Mouse (Mus musculus) forebrain, postnatal 0 days (tissue): ENCODE measurements around the gene Tfdp2. TPM values are rescaled to one million over a fixed set of nuclear protein-coding genes. Genes with fewer than 3 reads are reported as not detected.

Source experiments
- ATAC-seq: fragments of 200-750 bp; cut with Nextera tagmentation; 2 replicates; pipeline ENCODE4 v1.8.0; 2017; ENCODE audit warnings: mild to moderate bottlenecking, moderate library complexity
- DNase-seq: peaks from one replicate; pipeline ENCODE4 v3.0.0-alpha.2; 2015
- H3K27ac ChIP-seq: fragments of 300-500 bp; sonication (generic); 2 replicates; pipeline ENCODE4 v1.5.1; 2014; ENCODE audit warnings: low read depth, mild to moderate bottlenecking, antibody characterized with exemption, low read length, moderate library complexity, mixed read lengths
- H3K27me3 ChIP-seq: fragments of 300-500 bp; sonication (generic); 2 replicates; pipeline ENCODE4 v1.6.1; 2014; ENCODE audit warnings: mild to moderate bottlenecking, low read length, mixed read lengths; ENCODE audit not compliant: insufficient read depth
- H3K36me3 ChIP-seq: fragments of 300-500 bp; sonication (generic); 2 replicates; pipeline ENCODE4 v1.6.1; 2014; ENCODE audit warnings: mild to moderate bottlenecking, moderate library complexity; ENCODE audit not compliant: insufficient read depth
- H3K4me1 ChIP-seq: fragments of 300-500 bp; sonication (generic); 2 replicates; pipeline ENCODE4 v1.6.1; 2014; ENCODE audit warnings: antibody characterized with exemption; ENCODE audit not compliant: insufficient read depth
- H3K4me2 ChIP-seq: fragments of 300-500 bp; sonication (generic); 2 replicates; pipeline ENCODE4 v1.6.1; 2014; ENCODE audit warnings: low read depth, mild to moderate bottlenecking, moderate library complexity
- H3K4me3 ChIP-seq: fragments of 300-500 bp; sonication (generic); 2 replicates; pipeline ENCODE4 v1.5.1; 2014; ENCODE audit warnings: low read depth, low read length, mixed read lengths
- H3K9ac ChIP-seq: fragments of 300-500 bp; sonication (generic); 2 replicates; pipeline ENCODE4 v1.6.1; 2014; ENCODE audit warnings: mild to moderate bottlenecking
- H3K9me3 ChIP-seq: fragments of 300-500 bp; sonication (generic); 2 replicates; pipeline ENCODE4 v1.6.1; 2016; ENCODE audit warnings: low read length
- CTCF ChIP-seq: sonication (generic); IDR thresholded peaks from 2 replicates; pipeline ENCODE4 v1.5.1; 2016; ENCODE audit warnings: antibody characterized with exemption, control low read depth, low read depth
- WGBS: fragments of 180-500 bp; shearing (Covaris S2); extraction: QIAGEN DNeasy Blood & Tissue Kit; methylation state at CpG from one replicate; pipeline ENCODE4 v1.1.7; 2014; 5-methylcytosine and 5-hydroxymethylcytosine counted together
- polyA plus RNA-seq: library from polyadenylated mRNA; unstranded; fragments of >200 nt; fragmentation: Nextera tagmentation; extraction: Ambion mirVana; gene quantifications from 2 replicates; pipeline ENCODE4 v1.2.1, GENCODE M21; 2015
- total RNA-seq: library from RNA; depleted of rRNA; stranded (reverse); fragments of >200 nt; gene quantifications from 2 replicates; pipeline ENCODE4 v1.2.3, GENCODE M21; 2014

Tfdp2 gene
- total and polyA plus RNA-seq, 2 experiments from 2014 or later = 16.1 to 21.3 TPM

- no peak for TF ChIP-seq CTCF
- Histone ChIP-seq H3K4me3 (no peak overlapping the region), H3K27me3 (no peaks in the 10 kb centered on the region), H3K4me2 (no peak overlapping the region), H3K4me1 (no peaks in the 10 kb centered on the region), H3K9ac (no peak overlapping the region), H3K27ac (no peak overlapping the region), H3K9me3 (no peaks in the 10 kb centered on the region), H3K36me3 (peaks cover 19% of the 10 kb centered on the region)
- DNase-seq (no peak), ATAC-seq (no peak)
- 97% methylated on average over 7 of the region's 7 CpGs for WGBS
Observed at GRCm38 (mm10) chr9:96292144-96292543, 96.1 kb downstream of the Tfdp2 start.

- H3K27me3 ChIP-seq = no peaks in the 10 kb centered on the region
- TF ChIP-seq CTCF = no peak
- no peak overlapping the region for H3K9ac ChIP-seq
- ATAC-seq = peak; percentile 29; the same call in 1 of the 2 replicates
- H3K27ac ChIP-seq = no peak overlapping the region
- H3K9me3 ChIP-seq = no peaks in the 10 kb centered on the region
- H3K4me1 ChIP-seq = no peaks in the 10 kb centered on the region
- H3K4me3 ChIP-seq = no peak overlapping the region
- peaks cover 24% of the 10 kb centered on the region for H3K36me3 ChIP-seq
- 90% methylated on average over 3 of the region's 3 CpGs for WGBS
- no peak overlapping the region for H3K4me2 ChIP-seq
- DNase-seq = no peak
Observed at GRCm38 (mm10) chr9:96299324-96300008, 103.4 kb downstream of the Tfdp2 start.

GRCm38 (mm10) chr9:96308816-96309215 lies 112.7 kb downstream of the Tfdp2 start:
- no peak for TF ChIP-seq CTCF
- H3K27me3 ChIP-seq = no peaks in the 10 kb centered on the region
- H3K9ac ChIP-seq = no peak overlapping the region
- no peaks in the 10 kb centered on the region for H3K4me1 ChIP-seq
- DNase-seq (no peak), ATAC-seq (no peak)
- H3K27ac ChIP-seq = no peak overlapping the region
- H3K4me2 ChIP-seq = no peak overlapping the region
- H3K9me3 ChIP-seq = no peaks in the 10 kb centered on the region
- 40% methylated on average over 3 of the region's 3 CpGs for WGBS
- H3K4me3 ChIP-seq = no peak overlapping the region
- H3K36me3 ChIP-seq = peaks cover 13% of the 10 kb centered on the region; the same call in 1 of the 2 replicates

- Histone ChIP-seq H3K9ac (no peak overlapping the region), H3K27ac (no peak overlapping the region), H3K9me3 (no peaks in the 10 kb centered on the region), H3K36me3 (peaks cover 9% of the 10 kb centered on the region; the same call in 1 of the 2 replicates), H3K4me1 (no peaks in the 10 kb centered on the region), H3K4me2 (no peak overlapping the region), H3K27me3 (no peaks in the 10 kb centered on the region), H3K4me3 (no peak overlapping the region)
- ATAC-seq (no peak), DNase-seq (no peak)
- TF ChIP-seq CTCF = no peak
- 96% methylated on average over 3 of the region's 3 CpGs for WGBS
Observed at GRCm38 (mm10) chr9:96312074-96312473, 116.0 kb downstream of the Tfdp2 start.

- Histone ChIP-seq H3K27ac (no peak overlapping the region), H3K27me3 (no peaks in the 10 kb centered on the region), H3K4me1 (no peaks in the 10 kb centered on the region), H3K4me3 (no peak overlapping the region), H3K4me2 (no peak overlapping the region), H3K9me3 (no peaks in the 10 kb centered on the region), H3K36me3 (peaks cover 16% of the 10 kb centered on the region), H3K9ac (no peak overlapping the region)
- TF ChIP-seq CTCF = no peak
- no peak for ATAC-seq
- no peak for DNase-seq
- 92% methylated on average over 5 of the region's 5 CpGs for WGBS
Observed at GRCm38 (mm10) chr9:96319333-96319732, 123.3 kb downstream of the Tfdp2 start.

- DNase-seq = peak; percentile 72
Observed at GRCm38 (mm10) chr9:96320551-96320980, 124.5 kb downstream of the Tfdp2 start.

GRCm38 (mm10) chr9:96322411-96323152 lies 126.5 kb downstream of the Tfdp2 start:
- whole genome bisulfite sequencing = 83% methylated on average over 15 of the region's 15 CpGs
- DNase-seq = no peak
- H3K9ac ChIP-seq = no peak overlapping the region

More at GRCm38 (mm10) chr9:96320551-96320980, 124.5 kb downstream of the Tfdp2 start:
- Histone ChIP-seq H3K4me3 (no peak overlapping the region), H3K36me3 (peaks cover 16% of the 10 kb centered on the region), H3K9ac (no peak overlapping the region), H3K9me3 (no peaks in the 10 kb centered on the region), H3K27ac (no peak overlapping the region), H3K4me2 (no peak overlapping the region), H3K4me1 (no peaks in the 10 kb centered on the region), H3K27me3 (no peaks in the 10 kb centered on the region)
- WGBS = 66% methylated on average over 6 of the region's 6 CpGs
- TF ChIP-seq CTCF = no peak
- peak; percentile 69 for ATAC-seq

More at GRCm38 (mm10) chr9:96322411-96323152, 126.5 kb downstream of the Tfdp2 start:
- Histone ChIP-seq H3K4me3 (no peak overlapping the region), H3K9me3 (no peaks in the 10 kb centered on the region), H3K4me1 (no peaks in the 10 kb centered on the region), H3K36me3 (peaks cover 15% of the 10 kb centered on the region), H3K27me3 (no peaks in the 10 kb centered on the region), H3K4me2 (no peak overlapping the region), H3K27ac (no peak overlapping the region)
- TF ChIP-seq CTCF = no peak
- ATAC-seq = no peak
